Mouse (Mus musculus) lung, postnatal 0 days (tissue): ENCODE measurements at regions not wholly inside any gene's neighbourhood (a gene's known extent, or its start where the extent isn't known, plus 50 kb on each side); places are given as distances from the start of the nearest gene placed in this dataset.

Source experiments
- CTCF ChIP-seq: IDR thresholded peaks from 2 replicates; pipeline ENCODE4 v1.5.1; 2016; ENCODE audit warnings: antibody characterized with exemption, mild to moderate bottlenecking
- EP300 ChIP-seq: IDR thresholded peaks from 2 replicates; pipeline ENCODE4 v1.6.1; 2016; ENCODE audit warnings: antibody characterized with exemption, mild to moderate bottlenecking, control low read depth

GRCm38 (mm10) chr11:65637206-65637605, 150.9 kb downstream of the Map2k4 start:
- TF ChIP-seq CTCF (no peak), EP300 (no peak)
